Mouse (Mus musculus): Measurements from ENCODE around the gene Gm26920.

Gm26920 gene

DNA sequence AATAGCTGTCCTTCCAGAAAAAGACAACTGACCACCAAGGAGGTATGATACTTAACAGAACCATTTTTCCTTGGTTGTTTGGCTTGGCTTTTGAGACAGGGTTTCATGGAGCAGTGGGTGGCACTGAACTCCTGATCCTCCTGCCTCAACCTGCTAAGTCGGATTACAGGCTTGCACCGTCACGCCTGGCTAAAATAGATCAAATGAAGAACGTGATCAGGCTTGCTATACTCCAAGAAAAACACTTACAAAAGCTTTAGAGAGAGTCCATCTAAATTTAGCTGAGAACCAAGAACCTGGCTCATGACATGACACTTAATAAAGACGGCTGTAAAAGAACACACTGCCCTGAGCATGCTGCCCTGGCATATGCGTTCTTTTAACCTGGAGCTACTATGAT, 29.9 kb downstream of the Gm26920 start:
- DNase-seq (ENCODE audit: low read depth, low spot score) = no peak

DNA sequence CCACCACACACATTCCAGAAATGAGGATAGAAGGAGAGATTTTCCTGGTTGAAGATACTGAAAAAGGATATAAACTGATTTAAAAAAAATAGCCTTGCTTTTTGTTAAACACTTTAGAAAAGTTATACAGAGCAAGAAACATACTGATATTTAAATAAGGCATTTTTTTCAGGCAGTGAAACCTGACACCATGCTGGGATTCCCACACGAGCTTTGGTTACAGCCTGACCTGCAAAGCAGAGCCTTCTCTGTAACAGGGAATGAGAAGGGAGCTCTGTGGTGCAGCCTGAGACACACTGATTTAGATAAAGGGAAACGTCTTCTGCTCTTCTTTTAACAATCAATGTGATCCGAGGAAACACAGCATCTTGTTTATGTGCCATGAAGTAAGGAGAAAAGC, 36.6 kb downstream of the Gm26920 start:
- DNase-seq (ENCODE audit: low read depth, low spot score) = no peak

- peak; percentile 62 for DNase-seq (ENCODE audit: low read depth, low spot score)
These were observed 39.2 kb downstream of the Gm26920 start, which contains the start of gene Zfp14 for GRCm38 (mm10) chr7:30050882-30051548. Zfp14 (minus strand) TSS chr7:30051380.

- DNase-seq (ENCODE audit: low read depth, low spot score) = no peak
These were observed 42.1 kb downstream of the Gm26920 start for GRCm38 (mm10) chr7:30048126-30048525.

GRCm38 (mm10) chr7:30044354-30044753, 45.9 kb downstream of the Gm26920 start:
- no peak for DNase-seq (ENCODE audit: low read depth, low spot score)

DNA sequence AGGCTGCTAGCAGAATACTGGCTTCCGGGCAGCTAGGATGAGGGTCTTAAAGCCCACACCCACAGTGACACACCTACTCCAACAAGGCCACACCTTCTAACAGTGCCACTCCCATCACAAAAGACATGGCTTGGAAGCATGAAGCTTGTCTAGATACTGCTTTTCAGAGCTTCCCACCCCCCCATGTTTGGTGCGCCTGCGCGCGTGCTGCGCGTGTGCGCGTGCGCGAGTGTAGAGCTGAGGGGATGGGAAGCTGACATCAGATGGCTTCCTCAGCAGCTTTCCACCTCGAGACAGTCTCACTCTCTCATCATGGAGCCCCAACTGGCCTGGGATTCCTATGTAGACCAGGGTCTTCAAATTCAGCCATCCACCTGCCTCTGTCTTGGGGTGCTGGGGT, 55.9 kb downstream of the Gm26920 start:
- DNase-seq (ENCODE audit: low read depth, low spot score) = no peak

GRCm38 (mm10) chr7:30031379-30031778, 58.8 kb downstream of the Gm26920 start:
- no peak for DNase-seq (ENCODE audit: low read depth, low spot score)

- DNase-seq (ENCODE audit: low read depth, low spot score) = no peak
These were observed 59.5 kb downstream of the Gm26920 start for GRCm38 (mm10) chr7:30030677-30031076.

DNA sequence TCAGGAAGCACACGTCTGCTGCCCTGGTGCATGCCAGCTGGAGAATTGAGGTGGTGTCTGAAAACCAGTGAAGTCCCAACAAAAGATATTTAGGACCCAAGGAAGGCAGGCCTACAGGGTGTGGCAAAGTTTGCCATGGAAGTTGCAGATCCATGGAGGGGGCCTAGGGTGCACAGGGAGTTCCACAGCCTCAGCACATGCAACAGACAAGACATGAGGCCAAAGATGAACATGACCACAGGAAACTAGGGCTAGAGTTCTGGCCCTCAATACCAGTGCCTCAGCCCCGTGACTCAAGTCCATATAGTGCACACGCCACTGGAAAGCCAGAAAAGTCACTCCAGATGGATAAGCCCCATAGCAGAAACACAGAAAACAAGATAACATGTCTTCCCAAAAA, 61.6 kb downstream of the Gm26920 start:
- DNase-seq (ENCODE audit: low read depth, low spot score) = no peak

DNA sequence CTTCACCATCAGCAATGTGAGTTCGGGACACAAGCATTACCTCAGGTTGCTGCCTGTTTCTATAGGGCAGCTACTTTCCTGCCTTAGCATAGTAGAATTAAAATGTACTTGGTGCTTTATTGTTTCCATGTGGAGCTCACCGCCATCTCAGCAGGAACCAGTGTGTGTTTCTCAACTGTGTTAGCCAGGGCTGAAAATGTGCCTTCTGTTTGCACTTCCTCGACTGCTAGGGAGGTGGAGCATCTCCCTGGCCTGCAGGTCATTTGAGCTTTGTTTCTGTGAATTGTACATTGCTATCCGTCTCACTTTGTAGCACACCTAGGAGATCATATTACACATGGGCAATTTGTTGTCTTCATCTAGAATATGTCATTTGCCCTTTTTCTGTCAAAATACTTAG, 62.9 kb downstream of the Gm26920 start:
- no peak for DNase-seq (ENCODE audit: low read depth, low spot score)

DNA sequence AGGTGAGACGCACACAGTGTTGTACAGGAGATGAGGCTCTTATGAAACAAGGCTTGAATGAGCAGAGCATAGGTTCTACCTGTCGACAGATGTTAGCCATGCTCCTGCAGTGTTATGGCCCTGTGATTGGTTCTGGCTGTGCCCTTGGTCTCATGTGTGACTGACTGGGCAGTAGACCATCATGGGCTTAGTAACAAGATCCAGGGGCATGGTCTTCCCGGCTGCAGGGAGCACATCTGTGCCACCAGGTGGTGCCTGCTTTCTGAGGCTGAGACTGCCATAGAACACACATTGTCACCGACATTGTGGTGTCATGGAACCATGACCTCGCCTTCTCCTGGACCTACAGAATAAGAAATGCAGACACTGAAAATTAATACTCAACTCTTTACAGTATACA, 64.9 kb downstream of the Gm26920 start:
- no peak for DNase-seq (ENCODE audit: low read depth, low spot score)

- no peak for DNase-seq (ENCODE audit: low read depth, low spot score)
These were observed 66.4 kb downstream of the Gm26920 start for GRCm38 (mm10) chr7:30023800-30024199.

- DNase-seq (ENCODE audit: low read depth, low spot score) = no peak
These were observed 66.9 kb downstream of the Gm26920 start for GRCm38 (mm10) chr7:30023324-30023723.

DNA sequence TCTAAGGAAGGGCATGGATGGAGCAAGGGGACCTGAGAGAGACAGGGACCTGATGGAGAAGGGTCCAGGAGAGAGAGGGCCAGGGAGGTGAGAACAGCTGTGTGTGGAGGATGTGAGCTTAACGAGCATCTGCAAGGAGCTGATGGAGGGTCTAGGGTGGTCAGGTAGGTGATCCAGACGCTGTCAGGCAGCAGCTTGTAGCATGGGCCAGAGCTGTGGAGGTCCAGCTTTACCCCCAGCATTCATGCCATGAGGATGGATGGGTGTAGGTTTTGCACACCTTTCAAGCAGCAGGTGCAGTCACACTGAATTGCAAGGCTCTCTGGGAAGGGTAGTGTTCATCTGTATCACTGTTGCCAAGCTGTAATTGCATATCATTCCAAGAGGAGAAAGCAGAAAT, 70.7 kb downstream of the Gm26920 start:
- no peak for DNase-seq (ENCODE audit: low read depth, low spot score)

DNA sequence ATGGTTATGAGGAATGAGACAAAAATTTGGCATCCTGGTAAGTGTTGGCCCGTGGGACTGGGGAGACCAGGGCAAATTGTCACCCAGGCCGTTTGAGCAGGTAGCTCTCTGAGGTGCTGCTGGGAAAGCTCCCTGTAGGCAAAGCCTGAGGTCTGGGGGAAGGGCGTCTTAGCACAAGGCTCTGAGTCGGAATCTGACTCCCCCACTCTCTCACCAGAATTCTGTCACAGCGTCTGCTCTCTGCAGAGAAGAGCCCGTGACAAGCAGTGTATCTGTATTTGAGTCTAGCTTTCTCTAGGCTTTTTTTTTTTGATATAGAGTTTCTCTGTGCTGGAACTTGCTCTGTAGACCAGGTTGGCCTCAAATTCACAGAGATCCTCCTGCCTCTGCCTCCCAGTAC, 73.0 kb downstream of the Gm26920 start:
- DNase-seq (ENCODE audit: low read depth, low spot score) = no peak

GRCm38 (mm10) chr7:30012956-30013363, 77.2 kb downstream of the Gm26920 start:
- DNase-seq (ENCODE audit: low read depth, low spot score) = no peak

- no peak for DNase-seq (ENCODE audit: low read depth, low spot score)
These were observed 79.5 kb downstream of the Gm26920 start for GRCm38 (mm10) chr7:30010551-30011195.

- DNase-seq (ENCODE audit: low read depth, low spot score) = no peak
These were observed 80.7 kb downstream of the Gm26920 start for GRCm38 (mm10) chr7:30009321-30010085.

- DNase-seq (ENCODE audit: low read depth, low spot score) = no peak
These were observed 82.1 kb downstream of the Gm26920 start for GRCm38 (mm10) chr7:30008020-30008690.

- DNase-seq (ENCODE audit: low read depth, low spot score) = no peak
These were observed 82.6 kb downstream of the Gm26920 start for GRCm38 (mm10) chr7:30007601-30008000.
